Mouse (Mus musculus) embryonic stem cell, embryonic (primary cell): ENCODE measurements at regions not wholly inside any gene's neighbourhood (a gene's known extent, or its start where the extent isn't known, plus 50 kb on each side); places are given as distances from the start of the nearest gene placed in this dataset.

Experiments
- CTCF ChIA-PET, 4 experiments: fragments of 300-600 bp in 2 of 4; fragments of 350-600 bp in 2 of 4; sonication (Branson Sonifier 250); formaldehyde crosslinking; loops; one replicate each; lab custom pipeline; 2022; ENCODE audit warnings: inconsistent platforms in 2 of 4; lab: Charles Lee
- POLR2A ChIA-PET, 4 experiments: fragments of 300-600 bp in 2 of 4; fragments of 350-600 bp in 2 of 4; sonication (Branson Sonifier 250); formaldehyde crosslinking; loops; one replicate each; lab custom pipeline; 2022; ENCODE audit warnings: antibody characterized with exemption in 4 of 4, inconsistent platforms in 1 of 4; lab: Charles Lee

GRCm38 (mm10) chr4:52265196-52265595 lies 173.8 kb upstream of the Smc2 start:
- ChIA-PET CTCF (no interaction called here), POLR2A (no interaction called here)

- POLR2A ChIA-PET, result interaction anchor here in 2 of 4 experiments (0.7 kb wide), 2 partner anchors 22 to 181 kb away, joined by 6 read pairs; no protein-coding TSS in a partner anchor
- CTCF ChIA-PET, result interaction anchor here in 1 of 4 experiments (0.6 kb wide), 1 partner anchor 355 kb away, joined by 3 read pairs; no protein-coding TSS in a partner anchor
Measured at GRCm38 (mm10) chr4:52282458-52282857, 156.6 kb upstream of the Smc2 start.

GRCm38 (mm10) chr4:52284909-52285308 lies 154.1 kb upstream of the Smc2 start:
- ChIA-PET CTCF (no interaction called here), POLR2A (no interaction called here)

GRCm38 (mm10) chr4:52293676-52294075 lies 145.4 kb upstream of the Smc2 start:
- POLR2A ChIA-PET, result no interaction called here
- CTCF ChIA-PET, result no interaction called here

- ChIA-PET CTCF (interaction anchor here in 3 of 4 experiments (0.6 to 0.7 kb wide), 7 partner anchors 13 to 421 kb away, joined by 3 to 8 read pairs (median 3); no protein-coding TSS in a partner anchor), POLR2A (no interaction called here)
Measured at GRCm38 (mm10) chr4:52299226-52299625, 139.8 kb upstream of the Smc2 start.

GRCm38 (mm10) chr4:52301653-52302052 lies 137.4 kb upstream of the Smc2 start:
- POLR2A ChIA-PET, result no interaction called here
- CTCF ChIA-PET, result no interaction called here

GRCm38 (mm10) chr4:52324300-52324699 lies 114.7 kb upstream of the Smc2 start:
- CTCF ChIA-PET, result no interaction called here
- POLR2A ChIA-PET, result no interaction called here

- POLR2A ChIA-PET, result no interaction called here
Measured at GRCm38 (mm10) chr4:52331361-52331951, 107.6 kb upstream of the Smc2 start.

GRCm38 (mm10) chr4:52336365-52337017 lies 102.6 kb upstream of the Smc2 start:
- POLR2A ChIA-PET, result no interaction called here
- CTCF ChIA-PET, result no interaction called here

More at GRCm38 (mm10) chr4:52331361-52331951, 107.6 kb upstream of the Smc2 start:
- CTCF ChIA-PET, result no interaction called here

- ChIA-PET POLR2A (no interaction called here), CTCF (no interaction called here)
Measured at GRCm38 (mm10) chr4:52341245-52341644, 97.8 kb upstream of the Smc2 start.

- ChIA-PET POLR2A (no interaction called here), CTCF (interaction anchor here in 3 of 4 experiments (0.6 to 1.1 kb wide), 5 partner anchors 11 to 372 kb away, joined by 3 read pairs; no protein-coding TSS in a partner anchor)
Measured at GRCm38 (mm10) chr4:52361751-52362150, 77.3 kb upstream of the Smc2 start.

- POLR2A ChIA-PET, result no interaction called here
- CTCF ChIA-PET, result no interaction called here
Measured at GRCm38 (mm10) chr4:52365866-52366265, 73.2 kb upstream of the Smc2 start.

- CTCF ChIA-PET, result no interaction called here
Measured at GRCm38 (mm10) chr4:52368527-52368926, 70.5 kb upstream of the Smc2 start.

More at GRCm38 (mm10) chr4:52368527-52368926, 70.5 kb upstream of the Smc2 start:
- POLR2A ChIA-PET, result no interaction called here
